Mouse (Mus musculus): ENCODE results near the gene Gm20388.

GRCm38 (mm10) chr8:120750616-120751015, 840.0 kb downstream of the Gm20388 start:
- TF ChIP-seq POLR2A (IDR thresholded peaks at IDR 0.05; ENCODE audit: borderline replicate concordance, control insufficient read depth, low read depth, low read length): peak; percentile 45; the same call in 1 of the 2 replicates
- TF ChIP-seq CTCF (IDR thresholded peaks at IDR 0.05; ENCODE audit: control insufficient read depth, insufficient read depth, low read length): no peak

All from bone marrow, adult 2 months (tissue).